Mouse (Mus musculus) forelimb bud, embryonic 11.5 days (tissue): ENCODE measurements around the gene Gm49450.

Experiments used
- DNase-seq: peaks from one replicate; pipeline ENCODE4 v3.0.0-alpha.2; 2012; ENCODE audit warnings: low read depth, low spot score

Gene Gm49450

GRCm38 (mm10) chr15:98953401-98954356, at the start of gene Gm49450, which contains the start of gene Tuba1a:
Gene Gm49450 (minus strand): TSS chr15:98953551.
Gene Tuba1a (minus strand): TSS chr15:98953703.
- DNase-seq, result peak; percentile 99

DNA sequence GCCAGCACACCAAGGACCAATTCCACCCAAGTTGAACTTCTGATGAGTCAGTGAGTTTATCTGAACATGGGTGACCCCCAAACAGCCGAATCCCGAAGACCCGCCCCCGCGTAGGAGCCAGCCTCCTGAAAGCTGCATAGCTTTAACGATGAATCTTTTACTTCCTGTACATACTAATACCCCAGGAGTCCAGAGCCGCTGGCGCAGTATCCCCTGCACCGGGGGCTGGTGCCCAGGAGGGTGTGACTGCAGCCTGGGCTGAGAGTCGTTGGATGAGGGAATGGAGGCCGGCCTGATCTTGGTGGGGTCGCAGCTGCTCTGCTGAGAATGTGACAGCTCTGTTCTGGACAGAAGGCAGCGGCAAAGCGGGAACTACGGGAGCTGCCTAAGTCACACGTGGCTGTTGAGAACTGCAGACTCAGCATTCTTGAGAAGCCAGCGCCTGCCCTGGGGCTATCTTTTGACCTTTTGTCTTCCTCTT, 48.1 kb upstream of the Gm49450 start:
- DNase-seq, result no peak

DNA sequence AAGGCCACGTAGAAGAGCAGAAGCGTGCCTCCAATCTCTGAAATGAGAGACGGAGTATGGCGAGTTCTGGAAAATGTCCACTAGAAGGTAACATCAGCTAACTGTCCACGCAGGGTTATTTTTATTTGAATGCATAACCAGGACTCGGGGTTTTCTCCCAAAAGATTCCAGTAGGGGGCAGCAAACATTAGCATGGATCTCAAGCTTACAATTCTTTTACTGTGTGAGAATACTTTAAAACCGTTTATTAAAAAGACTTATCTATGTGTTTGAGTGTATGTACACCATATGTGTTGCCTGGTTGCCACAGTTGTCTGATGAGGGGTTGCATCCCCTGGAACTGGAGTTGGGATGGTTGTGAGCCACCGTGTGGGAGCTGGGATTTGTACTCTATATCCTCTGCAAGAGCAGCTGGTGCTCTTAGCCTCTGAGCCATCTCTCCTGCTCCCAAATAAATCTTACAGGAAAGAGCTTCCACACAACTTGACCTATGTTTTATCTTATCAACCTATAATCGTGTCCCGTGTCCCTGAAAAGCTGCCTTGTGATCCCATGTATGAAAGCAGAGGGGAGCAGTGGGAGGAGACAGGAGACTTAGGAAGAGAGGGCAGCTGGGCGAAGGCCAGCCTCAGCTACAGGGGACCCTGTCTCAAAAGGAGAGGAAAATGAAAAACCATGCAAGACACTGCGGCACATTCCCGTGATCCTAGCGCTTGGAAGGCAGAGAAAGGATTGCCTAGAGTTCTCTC, 47.4 kb upstream of the Gm49450 start:
- peak; percentile 63 for DNase-seq

DNA sequence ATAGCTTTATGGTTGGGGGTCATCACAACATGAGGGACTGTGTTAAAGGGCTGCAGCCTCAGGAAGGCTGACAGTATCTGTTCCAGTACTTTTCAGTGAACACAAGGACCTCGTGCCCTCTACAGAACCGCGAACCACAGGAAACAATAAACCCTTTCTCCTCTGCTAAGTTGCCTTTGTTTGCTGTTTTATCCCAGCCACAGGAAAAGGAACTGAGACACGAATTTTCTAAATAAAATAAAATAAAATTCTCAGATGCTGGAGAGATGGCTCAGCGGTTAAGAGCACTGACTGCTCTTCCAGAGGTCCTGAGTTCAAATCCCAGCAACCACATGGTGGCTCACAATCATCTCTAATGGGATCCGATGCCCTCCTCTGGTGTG, 45.4 kb upstream of the Gm49450 start:
- no peak for DNase-seq

- DNase-seq, result no peak
Observed at GRCm38 (mm10) chr15:98997938-98998774, 44.8 kb upstream of the Gm49450 start.

GRCm38 (mm10) chr15:98996840-98997239, 43.5 kb upstream of the Gm49450 start:
- no peak for DNase-seq

DNA sequence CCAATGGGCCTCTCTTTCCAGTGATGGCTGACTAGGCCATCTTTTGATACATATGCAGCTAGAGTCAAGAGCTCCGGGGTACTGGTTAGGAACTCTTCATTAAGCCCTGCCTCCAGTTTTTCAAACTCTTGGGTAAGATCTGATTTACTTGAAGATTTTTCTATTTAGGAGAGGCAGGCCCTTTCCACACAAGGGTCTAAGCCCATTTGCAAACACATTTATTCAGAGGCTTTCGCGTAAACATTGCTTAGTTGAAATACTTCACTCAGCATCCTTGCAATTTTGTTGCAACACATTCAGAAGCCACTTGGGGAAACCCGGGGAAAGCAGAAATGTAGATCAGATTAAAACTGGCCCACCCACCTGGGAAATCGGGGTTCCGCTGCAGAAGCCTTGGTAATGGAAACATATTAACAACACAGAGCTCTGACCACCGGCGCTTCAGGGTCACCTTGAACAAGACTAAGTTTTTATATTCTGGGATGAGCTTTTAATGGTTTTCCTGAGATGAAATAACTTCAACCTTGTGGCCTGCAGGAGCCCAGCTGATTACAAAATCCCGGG, 41.7 kb upstream of the Gm49450 start:
- DNase-seq, result no peak

DNA sequence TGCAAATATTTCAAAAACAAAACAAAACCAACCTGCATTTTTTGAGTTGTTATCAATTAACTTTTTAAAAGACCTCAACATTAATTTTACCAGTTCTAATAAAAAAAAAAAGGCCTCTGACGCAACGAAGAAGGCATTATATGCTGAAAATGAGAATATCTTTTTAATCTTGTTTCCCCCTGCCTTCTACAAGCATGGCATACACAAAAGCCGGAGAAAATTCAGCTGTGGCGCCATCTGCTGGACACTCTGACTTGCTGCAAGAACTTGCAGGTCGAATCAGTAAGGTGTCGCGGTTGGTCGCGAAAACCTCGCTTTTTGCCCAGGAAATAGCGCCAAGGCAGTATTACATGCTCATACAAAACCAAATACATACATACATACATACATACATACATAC, 40.5 kb upstream of the Gm49450 start:
- peak; percentile 93 for DNase-seq

GRCm38 (mm10) chr15:98993093-98993793, 39.9 kb upstream of the Gm49450 start:
- DNase-seq, result peak; percentile 96

- no peak for DNase-seq
Observed at GRCm38 (mm10) chr15:98992086-98992912, 38.9 kb upstream of the Gm49450 start.

GRCm38 (mm10) chr15:98991540-98992050, 38.2 kb upstream of the Gm49450 start:
- no peak for DNase-seq

DNA sequence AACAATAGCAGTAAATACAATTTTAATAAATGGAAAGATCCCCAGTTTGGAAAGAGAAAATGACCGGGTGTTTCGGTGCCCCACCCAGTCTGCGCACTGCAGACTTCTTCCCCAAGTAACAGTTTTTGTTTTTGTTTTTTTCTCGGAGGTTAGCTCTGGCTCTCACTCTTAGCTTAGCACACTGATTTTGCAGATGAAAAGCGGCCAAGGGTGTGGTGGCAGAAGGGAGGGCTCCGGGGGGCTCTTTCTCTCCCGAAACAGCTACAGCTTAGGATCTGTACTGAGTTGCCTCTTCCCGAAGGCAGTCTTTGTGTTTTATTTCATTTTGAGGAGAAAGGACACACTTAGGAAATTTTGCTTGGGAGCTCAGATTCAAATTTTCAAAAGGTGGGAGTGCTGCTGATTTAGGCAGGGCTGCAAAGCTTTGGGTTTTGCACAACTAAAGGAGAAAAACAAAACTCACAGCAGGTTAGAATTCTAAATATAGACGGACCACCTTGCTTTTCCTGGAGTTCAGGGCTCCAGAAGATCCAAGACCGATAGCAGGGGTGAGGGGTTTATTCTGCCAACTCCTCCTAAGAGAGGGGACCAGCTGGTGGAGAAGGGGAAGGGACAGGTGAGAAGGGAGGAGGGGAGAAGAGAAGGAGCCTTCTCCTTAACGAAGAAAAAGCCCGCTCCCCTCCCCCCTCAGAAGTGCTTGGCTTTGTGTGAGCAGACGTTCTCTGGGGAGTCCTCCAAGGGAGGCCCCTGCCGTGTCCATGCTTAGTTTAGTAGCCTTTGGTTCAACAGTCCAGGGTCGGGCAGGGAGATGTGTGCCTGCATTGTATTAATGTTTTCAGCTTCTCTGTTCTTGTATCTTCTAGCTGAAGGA, 37.6 kb upstream of the Gm49450 start:
- DNase-seq, result no peak

DNA sequence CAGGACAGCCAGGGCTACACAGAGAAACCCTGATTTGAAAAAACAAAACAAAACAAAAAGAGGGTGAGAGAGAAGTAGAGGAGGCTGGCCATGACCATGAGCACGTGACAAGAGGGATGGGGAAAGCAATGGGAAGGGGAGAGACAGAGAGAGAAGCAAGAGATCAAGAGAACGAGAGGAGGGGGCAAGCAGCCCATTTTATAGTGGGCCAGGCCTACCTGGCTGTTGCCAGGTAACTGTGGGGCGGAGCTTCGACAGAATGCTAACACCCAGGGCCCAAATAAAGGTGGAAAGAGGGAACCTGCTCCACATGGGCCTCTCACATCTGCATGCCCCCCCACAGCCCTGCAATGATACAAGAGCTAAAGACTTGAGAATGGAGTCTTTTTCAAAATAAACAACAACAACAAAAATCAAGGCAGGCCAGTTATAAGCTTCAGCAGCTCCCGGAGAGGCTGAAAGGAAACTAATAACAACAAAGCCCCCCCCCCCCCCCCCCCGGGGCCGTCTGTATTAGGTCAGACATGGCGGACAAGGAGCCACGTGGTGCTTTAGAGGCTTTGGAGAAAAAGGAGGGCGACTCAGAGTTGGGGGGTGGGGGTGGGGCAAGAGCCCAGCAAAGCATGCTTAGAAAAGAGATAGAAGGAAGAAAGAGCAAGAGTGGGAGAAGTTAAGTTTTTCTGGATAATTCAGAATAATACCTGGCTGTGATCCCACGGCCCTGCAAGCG, 36.5 kb upstream of the Gm49450 start:
- no peak for DNase-seq

- no peak for DNase-seq
Observed at GRCm38 (mm10) chr15:98988787-98989186, 35.4 kb upstream of the Gm49450 start.

- no peak for DNase-seq
Observed at GRCm38 (mm10) chr15:98987661-98988181, 34.4 kb upstream of the Gm49450 start.

DNA sequence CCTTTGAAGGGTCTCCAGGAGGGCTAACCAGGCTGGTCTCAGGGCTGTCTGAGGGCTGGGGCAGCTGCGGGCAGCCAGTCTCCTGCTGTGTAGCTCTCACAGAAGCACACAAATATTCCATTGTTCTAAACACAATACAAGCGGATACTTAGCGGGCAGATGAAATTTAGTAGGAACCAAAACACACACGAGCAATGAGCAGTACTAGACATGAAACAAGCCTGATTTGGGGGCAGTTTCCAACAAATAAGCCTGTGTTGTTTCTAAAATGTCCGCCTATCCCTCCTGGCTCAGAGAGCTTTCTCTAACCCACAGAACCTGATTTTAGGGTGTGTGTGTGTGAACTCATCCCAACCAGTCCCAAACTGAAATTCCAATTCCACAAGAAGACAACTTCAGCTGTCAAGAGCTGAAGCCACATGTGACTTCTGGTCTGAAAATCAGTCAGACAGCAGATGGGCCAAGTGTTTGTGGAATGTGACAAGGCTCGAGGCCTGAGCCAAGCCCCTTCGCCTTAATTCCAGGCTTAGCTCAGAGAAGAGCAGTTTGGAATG, 33.8 kb upstream of the Gm49450 start:
- DNase-seq, result no peak
